Mouse (Mus musculus): ENCODE measurements around the gene Kri1. TPM values are rescaled to one million over a fixed set of nuclear protein-coding genes. Genes with fewer than 3 reads are reported as not detected.
A peak's percentile ranks its signal among the peaks of the same experiment; 100 is the strongest.

The Kri1 gene
- total and polyA plus RNA-seq, 3 experiments = 76.1 to 233 (median 199) TPM

DNA sequence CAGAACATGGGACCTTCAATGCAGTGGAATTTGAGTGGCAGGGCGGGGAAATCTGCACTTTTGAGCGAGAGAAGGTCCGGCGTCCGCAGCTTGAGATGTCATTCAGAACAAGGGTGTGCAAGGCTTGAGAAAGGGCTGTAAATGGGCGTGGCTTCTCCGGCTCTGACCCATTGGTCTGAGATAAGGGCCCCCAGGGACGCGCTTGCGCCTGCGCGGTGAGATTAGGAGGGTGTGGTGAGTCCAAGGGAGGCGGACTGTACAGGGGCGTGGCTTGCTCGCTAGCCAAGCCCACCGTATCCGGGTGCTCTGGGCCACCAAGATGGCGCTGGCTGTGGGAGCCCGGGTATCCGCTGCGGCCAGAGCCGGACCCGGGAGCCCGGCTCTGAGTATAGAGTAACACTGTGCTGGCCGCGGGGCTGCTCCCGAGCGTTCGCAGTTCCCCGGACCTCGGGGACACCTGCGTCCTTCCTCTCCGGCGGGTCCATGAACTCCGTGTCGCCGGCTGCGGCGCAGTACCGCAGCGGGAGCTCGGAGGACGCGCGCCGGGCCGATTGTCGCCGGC is 22.7 kb downstream of the Kri1 start, which contains the start of gene Atg4d (continued):
- TF ChIP-seq TBP (IDR thresholded peaks at IDR 0.05; ENCODE audit: low read depth, low read length) (peak; percentile 97), HCFC1 (IDR thresholded peaks at IDR 0.05; ENCODE audit: low read depth, low read length) (no peak), ZNF384 (IDR thresholded peaks at IDR 0.05; ENCODE audit: low read depth, low read length) (no peak), ELF1 (IDR thresholded peaks at IDR 0.05; ENCODE audit: low read depth, low read length) (no peak), NELFE (IDR thresholded peaks at IDR 0.05; ENCODE audit: low read depth, low read length) (no peak), RAD21 (IDR thresholded peaks at IDR 0.05; ENCODE audit: low read depth, low read length) (no peak), TAL1 (IDR thresholded peaks at IDR 0.05; ENCODE audit: low read length) (peak; percentile 31; the same call in 1 of the 2 replicates), MEF2A (IDR thresholded peaks at IDR 0.05; ENCODE audit: extremely low read depth, insufficient replicate concordance, low read depth, low read length, poor library complexity, severe bottlenecking) (no peak), MAZ (IDR thresholded peaks at IDR 0.05; ENCODE audit: low read depth, low read length) (no peak), POLR2AphosphoS5 (IDR thresholded peaks at IDR 0.05; ENCODE audit: borderline replicate concordance, low read depth, low read length) (no peak), E2F4 (IDR thresholded peaks at IDR 0.05; ENCODE audit: borderline replicate concordance, low read depth, low read length) (no peak), CHD1 (IDR thresholded peaks at IDR 0.05; ENCODE audit: low read depth, low read length) (no peak), ZMIZ1 (IDR thresholded peaks at IDR 0.05; ENCODE audit: low read depth, low read length) (no peak), MAFK (IDR thresholded peaks at IDR 0.05; ENCODE audit: borderline replicate concordance, low read depth, low read length) (no peak), POLR2AphosphoS2 (IDR thresholded peaks at IDR 0.05; ENCODE audit: low read length) (no peak), GATA1 (IDR thresholded peaks at IDR 0.05; ENCODE audit: low read depth, low read length) (peak; percentile 98)

DNA sequence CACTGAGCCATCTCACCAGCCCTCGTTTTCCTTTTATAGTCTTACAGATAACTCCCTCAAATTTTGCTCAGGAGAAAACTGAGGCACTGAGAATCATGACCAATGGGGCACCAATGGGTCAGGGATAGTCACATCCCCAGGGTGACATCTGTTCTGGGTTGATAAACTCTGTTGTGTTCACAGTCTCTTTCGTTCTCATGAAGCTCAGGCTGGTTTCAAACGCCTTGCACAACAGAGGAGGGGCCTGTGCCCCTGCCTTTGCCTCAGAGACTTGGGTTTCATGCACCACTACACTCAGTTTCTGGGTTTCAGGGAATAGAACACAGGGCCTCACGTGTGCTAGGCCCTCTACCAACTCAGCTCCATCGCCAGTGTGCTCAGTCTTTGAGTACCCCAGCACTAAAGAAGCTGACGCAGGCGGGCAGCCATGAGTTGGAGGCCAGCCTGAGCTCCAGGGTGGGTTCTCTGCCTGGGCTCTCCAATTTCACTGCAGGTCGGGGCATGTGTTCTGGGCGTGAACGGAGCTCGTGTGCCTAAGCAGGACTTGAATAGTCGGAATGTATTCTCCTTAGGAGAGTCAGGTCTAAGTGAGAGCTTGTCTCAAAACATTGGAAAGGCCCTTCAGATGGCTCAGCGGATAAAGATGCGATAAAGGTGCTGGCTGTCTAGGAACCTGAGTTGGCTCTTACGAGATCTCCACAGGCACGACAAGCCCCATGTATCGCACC is 23.3 kb downstream of the Kri1 start:
- H3K9me3 ChIP-seq (replicated peaks; ENCODE audit: insufficient read depth, low read length) = no peaks in the 10 kb centered on the region
- peaks cover 27 to 52% of the 10 kb centered on the region in 2 experiments for H3K4me1 ChIP-seq (ENCODE audit: control insufficient read depth in 1 of 2, insufficient read depth in 2 of 2, low read length in 2 of 2)
- TF ChIP-seq MAZ (IDR thresholded peaks at IDR 0.05; ENCODE audit: low read depth, low read length) (no peak), TAL1 (IDR thresholded peaks at IDR 0.05; ENCODE audit: low read length) (peak; percentile 96), MAX (IDR thresholded peaks at IDR 0.05; ENCODE audit: low read length) (no peak), SMC3 (IDR thresholded peaks at IDR 0.05; ENCODE audit: low read depth, low read length) (no peak), MEF2A (IDR thresholded peaks at IDR 0.05; ENCODE audit: extremely low read depth, insufficient replicate concordance, low read depth, low read length, poor library complexity, severe bottlenecking) (no peak), GATA1 (IDR thresholded peaks at IDR 0.05; ENCODE audit: low read depth, low read length) (peak; percentile 78), POLR2AphosphoS2 (IDR thresholded peaks at IDR 0.05; ENCODE audit: low read length) (no peak), POLR2A (IDR thresholded peaks at IDR 0.05; ENCODE audit: control insufficient read depth in 1 of 2, insufficient read depth in 1 of 2, low read depth in 1 of 2, low read length in 2 of 2, poor library complexity in 1 of 2) (no peak), ELF1 (IDR thresholded peaks at IDR 0.05; ENCODE audit: low read depth, low read length) (no peak), MAFK (IDR thresholded peaks at IDR 0.05; ENCODE audit: borderline replicate concordance, low read depth, low read length) (no peak), ZC3H11A (IDR thresholded peaks at IDR 0.05; ENCODE audit: low read depth, low read length) (no peak), E2F4 (IDR thresholded peaks at IDR 0.05; ENCODE audit: borderline replicate concordance, low read depth, low read length) (no peak), UBTF (IDR thresholded peaks at IDR 0.05; ENCODE audit: borderline replicate concordance, insufficient read depth, low read depth, low read length) (0 out of 2 replicates have a peak, but pooled peaks have one; percentile 33), RAD21 (IDR thresholded peaks at IDR 0.05; ENCODE audit: low read depth, low read length) (no peak), NELFE (IDR thresholded peaks at IDR 0.05; ENCODE audit: low read depth, low read length) (no peak), TBP (IDR thresholded peaks at IDR 0.05; ENCODE audit: low read depth, low read length) (peak; percentile 99), KAT2A (conservative IDR thresholded peaks at IDR 0.05; ENCODE audit: low read depth, low read length) (no peak), NRF1 (IDR thresholded peaks at IDR 0.05; ENCODE audit: insufficient read depth, low read depth, low read length, poor library complexity, severe bottlenecking) (no peak), JUND (IDR thresholded peaks at IDR 0.05; ENCODE audit: low read depth, low read length) (no peak)
- no peaks in the 10 kb centered on the region for H3K27me3 ChIP-seq (ENCODE audit: control insufficient read depth in 1 of 2, insufficient read depth in 2 of 2, low read length in 2 of 2)
- H3K79me2 ChIP-seq (ENCODE audit: control insufficient read depth, insufficient read depth, low read length, poor library complexity) = peaks cover 22% of the 10 kb centered on the region
- peak overlapping the region; percentile 84 for H3K27ac ChIP-seq (ENCODE audit: control insufficient read depth, low read depth, low read length)
- peak overlapping the region; percentile 65 for H3K9ac ChIP-seq (ENCODE audit: control insufficient read depth, low read depth, low read length, poor library complexity, severe bottlenecking)
- H3K36me3 ChIP-seq (ENCODE audit: control insufficient read depth in 1 of 2, insufficient read depth in 2 of 2, low read length in 2 of 2) = peaks cover 16 to 41% of the 10 kb centered on the region in 2 experiments
- H3K4me3 ChIP-seq (ENCODE audit: control insufficient read depth in 1 of 2, insufficient read depth in 1 of 2, low read depth in 2 of 2, low read length in 2 of 2) = peak overlapping the region; percentile 55 to 56
- DNase-seq (ENCODE audit: low read depth, low spot score) = peak; percentile 98

All from MEL (cell line).